In genomic region chr11:117974327-117975125, GRCm38 (mm10) we compare ENCODE assay signal across 9 mouse cellular contexts. TPM values are rescaled to one million over a fixed set of nuclear protein-coding genes. Genes with fewer than 3 reads are reported as not detected.
A peak's percentile ranks its signal among the peaks of the same experiment; 100 is the strongest.
DNase-seq lines count a peak whose midpoint lies in the region; ATAC-seq lines count a peak whose summit lies in the region.
"Had no signal": no experiment of that assay in that cellular context is flagged by ENCODE, and none has a peak within 500 bp of the region (broad histone marks: within the 10 kb centered on the region; RNA-seq: fewer than 3 reads in every experiment).

No protein-coding gene starts in this region.

- H3K27me3 ChIP-seq in kidney, embryonic 14.5 days (ENCODE audit: control insufficient read depth, insufficient read depth, low read length): no peaks in the 10 kb centered on the region
- H3K27me3 ChIP-seq in embryonic facial prominence, embryonic 11.5 days (ENCODE audit: control insufficient read depth, insufficient read depth, low read length): no peaks in the 10 kb centered on the region
- H3K27me3 ChIP-seq in megakaryocyte, embryonic 14.5 days (replicated peaks): no peaks in the 10 kb centered on the region
- H3K27me3 ChIP-seq: stomach, embryonic 15.5 days had no signal

- H3K4me3 ChIP-seq in kidney, embryonic 14.5 days (ENCODE audit: low read length): no peak overlapping the region
- H3K4me3 ChIP-seq in embryonic facial prominence, embryonic 11.5 days (ENCODE audit: low read depth, low read length): no peak overlapping the region
- H3K4me3 ChIP-seq in megakaryocyte, embryonic 14.5 days (replicated peaks): peak overlapping the region; percentile 82
- H3K4me3 ChIP-seq: stomach, embryonic 15.5 days had no signal

- no peak overlapping the region for H3K4me2 ChIP-seq in kidney, embryonic 14.5 days (replicated peaks; ENCODE audit: low read depth, low read length)
- no peak overlapping the region for H3K4me2 ChIP-seq in embryonic facial prominence, embryonic 11.5 days (ENCODE audit: low read depth, low read length)
- H3K4me2 ChIP-seq: stomach, embryonic 15.5 days had no signal

- no peaks in the 10 kb centered on the region for H3K36me3 ChIP-seq in kidney, embryonic 14.5 days (ENCODE audit: control insufficient read depth, insufficient read depth, low read length)
- H3K36me3 ChIP-seq in embryonic facial prominence, embryonic 11.5 days (replicated peaks; ENCODE audit: control insufficient read depth, insufficient read depth, low read depth, low read length): no peaks in the 10 kb centered on the region
- H3K36me3 ChIP-seq in megakaryocyte, embryonic 14.5 days (replicated peaks; ENCODE audit: low read length): no peaks in the 10 kb centered on the region
- H3K36me3 ChIP-seq: stomach, embryonic 15.5 days had no signal

- peaks cover 34% of the 10 kb centered on the region for H3K4me1 ChIP-seq in kidney, embryonic 14.5 days (ENCODE audit: control insufficient read depth, insufficient read depth, low read length)
- H3K4me1 ChIP-seq in embryonic facial prominence, embryonic 11.5 days (ENCODE audit: control insufficient read depth, insufficient read depth, low read length): peaks cover 5% of the 10 kb centered on the region; the same call in 1 of the 2 replicates
- peaks cover 99% of the 10 kb centered on the region for H3K4me1 ChIP-seq in megakaryocyte, embryonic 14.5 days

- no peaks in the 10 kb centered on the region for H3K9me3 ChIP-seq in kidney, embryonic 14.5 days (ENCODE audit: control insufficient read depth, low read length)
- no peaks in the 10 kb centered on the region for H3K9me3 ChIP-seq in embryonic facial prominence, embryonic 11.5 days (replicated peaks; ENCODE audit: control insufficient read depth, low read length)
- no peaks in the 10 kb centered on the region for H3K9me3 ChIP-seq in megakaryocyte, embryonic 14.5 days
- H3K9me3 ChIP-seq: stomach, embryonic 15.5 days had no signal

- peak overlapping the region; percentile 89; the same call in 1 of the 2 replicates for H3K27ac ChIP-seq in kidney, embryonic 14.5 days (ENCODE audit: low read depth, low read length)
- peak overlapping the region; percentile 68; the same call in 1 of the 2 replicates for H3K27ac ChIP-seq in embryonic facial prominence, embryonic 11.5 days (replicated peaks; ENCODE audit: low read depth, low read length)

- WGBS in kidney, embryonic 14.5 days: 43% methylated on average over 14 of the region's 14 CpGs
- WGBS in embryonic facial prominence, embryonic 11.5 days: 27% methylated on average over 14 of the region's 14 CpGs

- no peak for ATAC-seq in kidney, embryonic 14.5 days (ENCODE audit: low FRiP score, low TSS enrichment)
- no peak for ATAC-seq in embryonic facial prominence, embryonic 11.5 days (replicated peaks; ENCODE audit: insufficient number of reproducible peaks, low FRiP score, low TSS enrichment, low read depth)
- ATAC-seq in activated CD4-positive, CD25-positive, alpha-beta regulatory T cell, adult 4 months: no peak
- ATAC-seq in erythroid progenitor cell, adult 5-6 weeks (replicated peaks; ENCODE audit: low FRiP score, poor library complexity, severe bottlenecking): no peak

- DNase-seq in kidney, adult 18-20 months: no peak
- peak; percentile 69 for DNase-seq in ES-CJ7 (ENCODE audit: low read depth, low spot score)
- DNase-seq in embryonic facial prominence, embryonic 11.5 days (ENCODE audit: low spot score): no peak
- no peak for DNase-seq in gastrocnemius, adult 18-20 months (ENCODE audit: low spot score)

- no peak overlapping the region for H3K9ac ChIP-seq in kidney, embryonic 14.5 days (ENCODE audit: low read depth, low read length)
- H3K9ac ChIP-seq in embryonic facial prominence, embryonic 11.5 days (replicated peaks; ENCODE audit: low read length): no peak overlapping the region; the same call in 1 of the 2 replicates
- H3K9ac ChIP-seq: stomach, embryonic 15.5 days had no signal

RNA-seq across cellular contexts. Expression of gene Socs3, which starts 4.7 kb away (rescaled TPM):
- 6.7 and 9.6 TPM in 2 replicates for polyA plus RNA-seq in kidney, embryonic 14.5 days (2014; fragmentation: Nextera tagmentation; extraction: Ambion mirVana)
- 8.4 and 9.8 TPM in 2 replicates for polyA plus RNA-seq in embryonic facial prominence, embryonic 11.5 days (2014; fragmentation: Nextera tagmentation; extraction: Ambion mirVana)
- 54.8 and 75.2 TPM in 2 replicates for polyA plus RNA-seq in megakaryocyte, embryonic 14.5 days (2012; ENCODE audit: insufficient read depth, low replicate concordance)
- 10 to 100 TPM; 42.5 to 43.1 TPM for polyA plus RNA-seq in activated CD4-positive, CD25-positive, alpha-beta regulatory T cell, adult 4 months (2017; shearing (Covaris generic))
- total RNA-seq in gastrocnemius, adult 18-20 months (2021): 1 to 10 TPM; 3.1 to 6.6 TPM
- total RNA-seq in erythroid progenitor cell, adult 5-6 weeks (2015; ENCODE audit: low replicate concordance): 0.36 and 1.3 TPM in 2 replicates
- total RNA-seq in erythroid progenitor cell, adult 5-6 weeks (2017; ENCODE audit: low replicate concordance): 1.2 TPM in 1 of 2 replicates, not detected in the other

RNA-seq across cellular contexts. Expression of gene Pgs1, which starts 11.6 kb away (rescaled TPM):
- 30.0 and 37.5 TPM in 2 replicates for polyA plus RNA-seq in kidney, embryonic 14.5 days (2014; fragmentation: Nextera tagmentation; extraction: Ambion mirVana)
- polyA plus RNA-seq in embryonic facial prominence, embryonic 11.5 days (2014; fragmentation: Nextera tagmentation; extraction: Ambion mirVana): 33.7 and 34.7 TPM in 2 replicates
- polyA plus RNA-seq in megakaryocyte, embryonic 14.5 days (2012; ENCODE audit: insufficient read depth, low replicate concordance): 16.0 and 43.0 TPM in 2 replicates
- polyA plus RNA-seq in activated CD4-positive, CD25-positive, alpha-beta regulatory T cell, adult 4 months (2017; shearing (Covaris generic)): 10 to 100 TPM; 34.6 to 38.3 TPM
- 10 to 100 TPM; 17.6 to 18.5 TPM for total RNA-seq in gastrocnemius, adult 18-20 months (2021)
- 10.1 and 13.3 TPM in 2 replicates for total RNA-seq in erythroid progenitor cell, adult 5-6 weeks (2015; ENCODE audit: low replicate concordance)
- 5.1 and 22.5 TPM in 2 replicates for total RNA-seq in erythroid progenitor cell, adult 5-6 weeks (2017; ENCODE audit: low replicate concordance)
